19 mouse cellular contexts compared by ENCODE assay signal in genomic region chr2:30207886-30208285, GRCm38 (mm10).
"Had no signal": no experiment of that assay in that cellular context is flagged by ENCODE, and none has a peak within 500 bp of the region (broad histone marks: within the 10 kb centered on the region; RNA-seq: fewer than 3 reads in every experiment).

No protein-coding gene starts in this region.

- H3K4me2 ChIP-seq: lung, embryonic 14.5 days; midbrain, embryonic 12.5 days; neural tube, embryonic 13.5 days; neural tube, embryonic 15.5 days had no signal

- ATAC-seq: midbrain, embryonic 16.5 days had no signal

- H3K36me3 ChIP-seq: midbrain, embryonic 10.5 days; midbrain, embryonic 12.5 days; neural tube, embryonic 13.5 days; neural tube, embryonic 15.5 days had no signal

- H3K27me3 ChIP-seq: midbrain, embryonic 12.5 days; neural tube, embryonic 13.5 days; neural tube, embryonic 15.5 days had no signal

- H3K27ac ChIP-seq: midbrain, embryonic 10.5 days; midbrain, embryonic 12.5 days; neural tube, embryonic 13.5 days; neural tube, embryonic 15.5 days had no signal

- H3K9ac ChIP-seq: lung, embryonic 14.5 days; midbrain, embryonic 12.5 days; neural tube, embryonic 13.5 days had no signal

- DNase-seq: lung, adult 18-20 months; lung, embryonic 14.5 days; lung, postnatal 10 days; lung, postnatal 4 days; midbrain, embryonic 14.5 days; retina, postnatal 1 day; right cerebral cortex, adult 18-20 months; right cerebral cortex, postnatal 25 days; right cerebral cortex, postnatal 4 days; spleen, adult 18-20 months; thymus, adult 18-20 months; thymus, postnatal 14 days; thymus, postnatal 4 days had no signal

- H3K9me3 ChIP-seq: midbrain, embryonic 10.5 days; midbrain, embryonic 12.5 days; neural tube, embryonic 13.5 days; neural tube, embryonic 15.5 days had no signal

- H3K4me3 ChIP-seq: midbrain, embryonic 10.5 days; midbrain, embryonic 12.5 days; myocyte; neural tube, embryonic 13.5 days; neural tube, embryonic 15.5 days had no signal
